Mouse (Mus musculus) forebrain, postnatal 0 days (tissue): ENCODE measurements around the gene Pdgfa. TPM values are rescaled to one million over a fixed set of nuclear protein-coding genes. Genes with fewer than 3 reads are reported as not detected.

ENCODE experiments used
- ATAC-seq: fragments of 200-750 bp; cut with Nextera tagmentation; 2 replicates; pipeline ENCODE4 v1.8.0; 2017; ENCODE audit warnings: mild to moderate bottlenecking, moderate library complexity
- DNase-seq: peaks from one replicate; pipeline ENCODE4 v3.0.0-alpha.2; 2015
- H3K27ac ChIP-seq: fragments of 300-500 bp; sonication (generic); 2 replicates; pipeline ENCODE4 v1.5.1; 2014; ENCODE audit warnings: low read depth, mild to moderate bottlenecking, antibody characterized with exemption, low read length, moderate library complexity, mixed read lengths
- H3K27me3 ChIP-seq: fragments of 300-500 bp; sonication (generic); 2 replicates; pipeline ENCODE4 v1.6.1; 2014; ENCODE audit warnings: mild to moderate bottlenecking, low read length, mixed read lengths; ENCODE audit not compliant: insufficient read depth
- H3K36me3 ChIP-seq: fragments of 300-500 bp; sonication (generic); 2 replicates; pipeline ENCODE4 v1.6.1; 2014; ENCODE audit warnings: mild to moderate bottlenecking, moderate library complexity; ENCODE audit not compliant: insufficient read depth
- H3K4me1 ChIP-seq: fragments of 300-500 bp; sonication (generic); 2 replicates; pipeline ENCODE4 v1.6.1; 2014; ENCODE audit warnings: antibody characterized with exemption; ENCODE audit not compliant: insufficient read depth
- H3K4me2 ChIP-seq: fragments of 300-500 bp; sonication (generic); 2 replicates; pipeline ENCODE4 v1.6.1; 2014; ENCODE audit warnings: low read depth, mild to moderate bottlenecking, moderate library complexity
- H3K4me3 ChIP-seq: fragments of 300-500 bp; sonication (generic); 2 replicates; pipeline ENCODE4 v1.5.1; 2014; ENCODE audit warnings: low read depth, low read length, mixed read lengths
- H3K9ac ChIP-seq: fragments of 300-500 bp; sonication (generic); 2 replicates; pipeline ENCODE4 v1.6.1; 2014; ENCODE audit warnings: mild to moderate bottlenecking
- H3K9me3 ChIP-seq: fragments of 300-500 bp; sonication (generic); 2 replicates; pipeline ENCODE4 v1.6.1; 2016; ENCODE audit warnings: low read length
- CTCF ChIP-seq: sonication (generic); IDR thresholded peaks from 2 replicates; pipeline ENCODE4 v1.5.1; 2016; ENCODE audit warnings: antibody characterized with exemption, control low read depth, low read depth
- WGBS: fragments of 180-500 bp; shearing (Covaris S2); extraction: QIAGEN DNeasy Blood & Tissue Kit; methylation state at CpG from one replicate; pipeline ENCODE4 v1.1.7; 2014; 5-methylcytosine and 5-hydroxymethylcytosine counted together
- polyA plus RNA-seq: library from polyadenylated mRNA; unstranded; fragments of >200 nt; fragmentation: Nextera tagmentation; extraction: Ambion mirVana; gene quantifications from 2 replicates; pipeline ENCODE4 v1.2.1, GENCODE M21; 2015
- total RNA-seq: library from RNA; depleted of rRNA; stranded (reverse); fragments of >200 nt; gene quantifications from 2 replicates; pipeline ENCODE4 v1.2.3, GENCODE M21; 2014

Gene Pdgfa
- total and polyA plus RNA-seq, 2 experiments from 2014 or later: 47.8 to 57.8 TPM

DNA sequence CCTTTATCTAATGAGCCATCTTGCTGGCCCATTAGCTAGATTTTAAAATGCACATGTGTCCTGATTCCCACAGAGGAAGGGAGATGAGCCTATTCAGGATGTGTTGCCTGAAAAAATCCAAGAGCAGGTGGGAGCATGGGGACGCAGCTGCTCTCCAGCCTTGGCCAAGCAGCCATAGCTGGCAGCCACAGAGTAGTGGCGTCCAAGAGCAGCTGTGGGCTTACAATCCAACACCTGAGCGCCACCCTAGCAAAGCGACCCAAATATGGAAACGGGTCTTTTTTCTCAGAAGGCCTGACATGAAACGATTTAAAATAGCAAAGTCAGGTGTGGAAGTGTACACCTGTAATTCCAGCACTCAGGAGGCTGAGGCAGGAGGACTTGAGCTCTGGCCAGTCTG, 7.4 kb upstream of the Pdgfa start:
- no peaks in the 10 kb centered on the region for H3K4me1 ChIP-seq
- TF ChIP-seq CTCF: no peak
- peaks cover 4% of the 10 kb centered on the region; the same call in 1 of the 2 replicates for H3K9me3 ChIP-seq
- H3K4me3 ChIP-seq: no peak overlapping the region
- H3K36me3 ChIP-seq: no peaks in the 10 kb centered on the region
- no peak overlapping the region for H3K9ac ChIP-seq
- no peak overlapping the region for H3K4me2 ChIP-seq
- DNase-seq: no peak
- ATAC-seq: no peak
- no peak overlapping the region for H3K27ac ChIP-seq
- H3K27me3 ChIP-seq: no peaks in the 10 kb centered on the region
- 77% methylated on average over 6 of the region's 6 CpGs for WGBS

DNA sequence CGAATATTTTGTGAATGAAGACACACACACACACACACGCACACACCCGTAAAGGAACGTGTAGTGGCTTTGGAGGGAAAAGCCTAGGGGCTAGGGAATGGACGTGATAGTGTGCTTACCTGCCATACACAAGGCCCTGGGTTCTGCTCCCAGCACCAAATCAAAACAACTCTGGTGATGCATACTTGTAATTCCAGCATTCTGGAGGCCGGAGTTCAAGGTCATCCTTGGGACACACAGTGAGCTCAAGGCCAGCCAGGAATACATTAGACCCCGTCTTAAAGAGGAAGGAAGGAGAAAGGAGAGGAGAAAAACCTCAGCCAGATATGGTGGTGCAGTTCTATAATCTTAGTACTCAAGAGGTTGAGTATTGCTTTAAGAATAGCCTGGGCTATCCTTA, 2.5 kb upstream of the Pdgfa start:
- H3K27me3 ChIP-seq: peaks cover 28% of the 10 kb centered on the region
- H3K4me3 ChIP-seq: no peak overlapping the region
- ATAC-seq (no peak), DNase-seq (no peak)
- no peak overlapping the region for H3K27ac ChIP-seq
- no peak overlapping the region for H3K9ac ChIP-seq
- H3K9me3 ChIP-seq: peaks cover 4% of the 10 kb centered on the region; the same call in 1 of the 2 replicates
- H3K4me1 ChIP-seq: peaks cover 11% of the 10 kb centered on the region; the same call in 1 of the 2 replicates
- TF ChIP-seq CTCF: no peak
- no peaks in the 10 kb centered on the region for H3K36me3 ChIP-seq
- H3K4me2 ChIP-seq: no peak overlapping the region
- WGBS: 72% methylated on average over 7 of the region's 7 CpGs

DNA sequence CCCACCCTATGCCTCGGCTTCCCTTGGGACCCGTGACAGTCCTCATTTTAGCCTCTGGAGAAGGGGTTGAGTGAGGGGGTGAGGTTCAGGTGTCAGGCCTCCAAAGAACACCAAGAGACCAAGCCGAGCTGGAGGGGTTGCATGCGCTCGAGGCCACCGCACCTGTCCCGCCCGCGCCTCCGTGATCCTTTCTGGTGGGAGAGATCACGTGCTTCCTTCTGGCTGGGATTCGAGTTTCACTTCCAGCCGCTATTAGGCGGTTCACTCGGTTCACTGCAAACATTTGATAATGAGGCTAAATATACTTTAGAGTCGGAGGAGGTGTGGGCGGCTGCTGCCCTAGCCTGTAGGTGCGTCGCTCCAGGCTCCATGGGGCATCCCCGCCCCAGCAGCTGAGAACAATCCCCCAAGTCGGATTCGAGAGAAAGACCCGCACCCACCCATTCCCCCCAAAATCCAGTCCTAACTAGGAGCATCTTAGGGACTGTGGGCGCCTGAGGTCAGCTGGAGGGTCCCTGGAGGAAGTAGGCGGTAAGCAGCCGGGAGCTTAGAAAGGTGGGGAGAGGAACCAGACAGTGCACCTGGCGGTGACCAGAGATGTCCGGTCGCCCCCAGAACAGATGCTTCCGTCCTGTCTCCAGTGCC, 888 bp upstream of the Pdgfa start:
- Histone ChIP-seq H3K9me3 (peaks cover 4% of the 10 kb centered on the region; the same call in 1 of the 2 replicates), H3K27me3 (peaks cover 28% of the 10 kb centered on the region), H3K36me3 (no peaks in the 10 kb centered on the region), H3K27ac (no peak overlapping the region), H3K9ac (peak overlapping the region; percentile 41; the same call in 1 of the 2 replicates), H3K4me1 (peaks cover 16% of the 10 kb centered on the region), H3K4me3 (peak overlapping the region; percentile 74), H3K4me2 (peak overlapping the region; percentile 83)
- no peak for ATAC-seq
- no peak for TF ChIP-seq CTCF
- DNase-seq: peak; percentile 40
- 2% methylated on average over 30 of the region's 30 CpGs for WGBS

DNA sequence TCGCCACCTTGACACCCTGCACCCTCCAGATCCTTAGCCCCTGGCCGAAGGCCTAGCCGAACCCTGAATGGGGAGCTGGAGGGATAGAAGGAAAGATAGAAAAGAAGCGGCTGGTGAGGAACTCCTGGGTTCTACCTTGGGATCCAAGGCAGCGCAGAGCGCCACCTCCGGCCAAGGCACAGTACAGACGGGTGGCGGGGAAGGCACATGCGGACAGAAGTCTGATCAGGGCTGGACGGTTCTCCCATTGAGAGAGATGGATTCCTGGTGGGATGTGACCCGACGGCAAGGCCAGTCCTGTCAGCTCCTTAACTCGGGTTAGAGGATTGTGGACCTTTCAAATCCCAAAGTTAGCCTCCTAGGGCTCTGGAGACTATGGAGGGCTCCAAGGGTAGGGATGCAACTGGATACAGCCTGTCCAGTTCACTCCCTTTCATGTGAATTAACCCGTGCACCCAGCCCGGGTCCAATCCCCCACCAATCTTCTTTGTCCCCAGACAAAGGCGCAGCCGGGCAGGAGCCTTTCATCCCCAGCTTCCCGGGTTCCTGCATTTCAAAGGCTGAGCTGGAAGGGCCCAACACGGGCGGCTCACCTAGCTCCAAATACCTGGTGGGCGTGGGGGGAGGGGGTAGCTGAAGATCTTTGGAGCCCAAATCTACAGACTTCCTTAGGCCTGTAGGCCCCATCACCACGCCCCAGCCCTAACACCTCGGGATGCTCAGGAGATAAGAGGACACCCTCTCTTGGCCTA, 672 bp downstream of the Pdgfa start:
- DNase-seq (peak; percentile 61), ATAC-seq (0 out of 2 replicates have a peak, but pooled peaks have one; percentile 7)
- Histone ChIP-seq H3K9ac (peak overlapping the region; percentile 81), H3K4me1 (peaks cover 21% of the 10 kb centered on the region), H3K27ac (peak overlapping the region; percentile 90; the same call in 1 of the 2 replicates), H3K36me3 (no peaks in the 10 kb centered on the region), H3K9me3 (no peaks in the 10 kb centered on the region), H3K4me2 (peak overlapping the region; percentile 83), H3K27me3 (peaks cover 35% of the 10 kb centered on the region), H3K4me3 (peak overlapping the region; percentile 74)
- 8% methylated on average over 24 of the region's 24 CpGs for WGBS
- TF ChIP-seq CTCF: peak; percentile 68

DNA sequence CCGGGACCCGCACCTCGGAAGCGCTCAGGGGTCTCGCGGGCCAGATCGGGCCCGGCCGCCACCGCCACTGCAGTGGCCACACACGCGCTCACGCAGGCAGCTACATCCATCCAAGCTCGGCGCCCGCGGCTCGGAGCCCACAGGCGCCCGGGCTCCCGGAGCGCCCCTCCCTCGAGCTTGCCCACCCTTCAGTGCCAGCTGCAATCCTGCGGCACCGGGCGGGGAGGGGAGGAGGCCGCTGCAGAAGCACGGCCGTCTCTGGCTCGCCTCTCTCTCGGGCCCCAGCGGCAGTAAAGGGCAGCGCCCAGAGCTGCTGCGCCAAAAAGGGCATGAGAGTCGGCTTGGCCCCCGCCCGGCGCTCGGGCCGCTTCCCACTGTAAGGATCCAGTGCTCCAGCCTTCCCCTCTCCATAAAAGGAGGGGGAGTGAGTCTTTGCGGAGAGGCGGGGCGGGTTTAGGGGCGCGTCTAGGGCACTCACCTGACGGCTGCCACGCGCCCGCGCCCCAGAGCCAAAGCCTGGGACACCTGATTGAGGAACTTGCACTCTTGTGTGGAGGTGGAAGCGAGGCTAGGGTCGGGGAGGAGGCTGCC, 1.4 kb downstream of the Pdgfa start:
- Histone ChIP-seq H3K4me1 (peaks cover 21% of the 10 kb centered on the region), H3K27me3 (peaks cover 35% of the 10 kb centered on the region), H3K36me3 (no peaks in the 10 kb centered on the region), H3K27ac (peak overlapping the region; percentile 90), H3K9ac (peak overlapping the region; percentile 81), H3K4me3 (peak overlapping the region; percentile 74), H3K4me2 (peak overlapping the region; percentile 83), H3K9me3 (no peaks in the 10 kb centered on the region)
- peak; percentile 68 for ATAC-seq
- DNase-seq: peak; percentile 83
- 2% methylated on average over 52 of the region's 52 CpGs for WGBS
- TF ChIP-seq CTCF: peak; percentile 44; the same call in 1 of the 2 replicates

DNA sequence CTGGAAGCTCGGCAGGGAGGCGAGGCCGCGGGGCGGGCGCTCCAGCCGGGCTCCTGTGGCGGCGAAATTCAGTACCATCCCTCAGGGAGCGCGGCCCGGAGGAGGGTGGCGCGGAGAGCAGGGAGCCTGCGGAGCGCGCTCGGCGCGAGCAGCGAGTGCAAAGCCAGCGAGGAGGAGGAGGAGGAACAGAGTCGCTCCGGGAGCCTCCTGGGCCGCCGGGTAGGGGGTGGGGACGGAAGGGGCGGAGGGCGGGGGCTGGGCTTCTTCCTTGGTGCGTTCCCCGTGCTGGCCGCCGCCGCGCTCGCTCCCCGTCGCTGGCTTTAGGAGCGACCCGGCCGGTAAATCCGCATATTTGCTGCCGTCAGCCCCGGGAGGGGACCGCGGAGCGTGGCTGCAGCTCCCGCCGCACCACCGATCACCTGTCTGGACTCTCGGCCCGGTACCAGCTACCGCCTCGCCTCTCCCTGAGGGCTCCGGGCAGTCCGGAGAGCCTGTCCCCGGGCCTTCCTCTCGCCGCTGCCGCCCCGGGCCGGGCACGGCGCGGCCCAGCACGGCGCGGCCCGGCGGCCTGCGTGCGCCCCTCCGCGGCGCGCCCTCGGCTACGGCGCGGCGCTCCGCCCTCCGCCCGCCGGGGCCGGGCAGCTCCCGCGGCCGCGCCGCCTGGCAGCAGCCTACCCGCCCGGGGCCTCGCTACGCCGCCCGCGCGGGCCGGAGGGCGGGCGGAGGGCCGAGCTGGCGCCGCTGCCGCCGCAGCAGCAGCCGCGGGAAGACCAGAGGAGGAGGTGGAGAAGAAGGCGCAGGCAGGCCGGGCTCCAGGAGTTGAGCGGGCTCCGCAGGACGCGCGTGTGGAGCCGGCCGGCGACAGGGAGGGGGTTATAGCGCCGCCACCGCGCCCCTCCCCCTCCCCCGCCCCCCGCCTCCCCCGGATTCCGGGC, 2.1 kb downstream of the Pdgfa start:
- Histone ChIP-seq H3K9ac (peak overlapping the region; percentile 81), H3K9me3 (no peaks in the 10 kb centered on the region), H3K27me3 (peaks cover 35% of the 10 kb centered on the region), H3K4me2 (peak overlapping the region; percentile 83), H3K4me1 (peaks cover 21% of the 10 kb centered on the region), H3K36me3 (no peaks in the 10 kb centered on the region), H3K4me3 (peak overlapping the region; percentile 74), H3K27ac (peak overlapping the region; percentile 90)
- ATAC-seq (peak; percentile 64), DNase-seq (peak; percentile 80)
- WGBS: 2% methylated on average over 96 of the region's 127 CpGs
- no peak for TF ChIP-seq CTCF
